Mouse (Mus musculus) lung, embryonic 14.5 days (tissue): ENCODE results near the gene Pdcd6. TPM values are rescaled to one million over a fixed set of nuclear protein-coding genes. Genes with fewer than 3 reads are reported as not detected.

Source experiments
- ATAC-seq: fragments of 200-750 bp; cut with Nextera tagmentation; 2 replicates; pipeline ENCODE4 v1.8.0; 2017; ENCODE audit warnings: mild to moderate bottlenecking, moderate TSS enrichment, moderate library complexity; ENCODE audit not compliant: insufficient read depth
- DNase-seq: peaks from one replicate; pipeline ENCODE4 v3.0.0-alpha.2; 2015
- H3K27ac ChIP-seq: fragments of 300-500 bp; sonication (generic); 2 replicates; pipeline ENCODE4 v1.5.1; 2014; ENCODE audit warnings: low read depth, mild to moderate bottlenecking, moderate library complexity
- H3K27me3 ChIP-seq: fragments of 300-500 bp; sonication (generic); 2 replicates; pipeline ENCODE4 v1.6.1; 2014; ENCODE audit warnings: low read length, control low read depth; ENCODE audit not compliant: insufficient read depth
- H3K36me3 ChIP-seq: fragments of 300-500 bp; sonication (generic); 2 replicates; pipeline ENCODE4 v1.6.1; 2014; ENCODE audit warnings: control low read depth; ENCODE audit not compliant: insufficient read depth
- H3K4me1 ChIP-seq: fragments of 300-500 bp; sonication (generic); 2 replicates; pipeline ENCODE4 v1.6.1; 2014; ENCODE audit warnings: antibody characterized with exemption, control low read depth; ENCODE audit not compliant: insufficient read depth
- H3K4me2 ChIP-seq: fragments of 300-500 bp; sonication (generic); 2 replicates; pipeline ENCODE4 v1.6.1; 2014; ENCODE audit warnings: mild to moderate bottlenecking
- H3K4me3 ChIP-seq: fragments of 300-500 bp; sonication (generic); 2 replicates; pipeline ENCODE4 v1.5.1; 2014; ENCODE audit warnings: low read depth, low read length
- H3K9ac ChIP-seq: fragments of 300-500 bp; sonication (generic); 2 replicates; pipeline ENCODE4 v1.6.1; 2014
- H3K9me3 ChIP-seq: fragments of 300-500 bp; sonication (generic); 2 replicates; pipeline ENCODE4 v1.6.1; 2016; ENCODE audit warnings: low read depth, low read length, control low read depth
- CTCF ChIP-seq: IDR thresholded peaks from 2 replicates; pipeline ENCODE4 v1.5.1; 2016; ENCODE audit warnings: antibody characterized with exemption, low read depth
- WGBS: fragments of 180-500 bp; shearing (Covaris S2); extraction: QIAGEN DNeasy Blood & Tissue Kit; methylation state at CpG from one replicate; pipeline ENCODE4 v1.1.7; 2014; 5-methylcytosine and 5-hydroxymethylcytosine counted together
- polyA plus RNA-seq: library from polyadenylated mRNA; unstranded; fragments of >200 nt; fragmentation: Nextera tagmentation; extraction: Ambion mirVana; gene quantifications from 2 replicates; pipeline ENCODE4 v1.2.1, GENCODE M21; 2014

The Pdcd6 gene
- polyA plus RNA-seq: 133 and 140 TPM in 2 replicates

DNA sequence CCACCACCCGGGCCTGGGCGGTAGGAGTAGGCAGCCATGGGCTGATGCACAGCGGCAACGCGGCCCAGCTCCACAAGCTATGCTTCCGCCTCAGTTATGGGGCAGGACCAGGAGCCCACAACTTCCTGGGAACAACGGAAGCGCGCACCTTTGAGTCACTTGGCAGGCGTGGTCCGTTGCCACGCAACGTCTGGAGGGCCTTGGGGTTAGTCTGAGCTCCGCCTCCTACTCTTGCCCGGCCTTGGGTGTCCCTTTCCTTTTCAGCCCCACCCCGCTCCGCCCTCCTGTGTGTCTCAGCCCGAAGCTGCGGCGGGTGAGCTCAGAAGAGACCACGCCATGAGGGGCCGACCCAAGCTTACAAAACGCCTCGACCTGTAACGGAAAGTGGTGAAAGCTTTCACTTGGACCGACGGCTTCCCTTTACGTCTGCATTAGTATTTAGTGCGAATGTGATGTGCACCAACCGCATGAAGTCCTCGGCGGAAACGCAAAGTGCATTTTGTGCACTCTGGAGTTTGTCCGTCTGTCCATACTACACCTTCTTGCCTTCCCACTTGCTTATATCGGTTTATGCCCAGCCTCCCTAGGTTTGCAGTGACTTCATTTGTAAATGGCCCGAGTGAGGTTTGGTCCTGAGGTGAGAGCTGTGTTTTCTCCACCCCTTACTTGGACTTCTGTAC, at the start of gene Pdcd6:
Pdcd6 (minus strand) TSS at position 411 of the 680 bp plus-strand sequence.
- Histone ChIP-seq H3K27ac (peak within 1 kb of the TSS; percentile 50; the same call in 1 of the 2 replicates), H3K9me3 (no peaks in the 10 kb centered on the region), H3K9ac (peak within 1 kb of the TSS; percentile 80), H3K4me3 (peak within 1 kb of the TSS; percentile 73), H3K4me1 (no peaks in the 10 kb centered on the region), H3K4me2 (peak within 1 kb of the TSS; percentile 73), H3K27me3 (no peaks in the 10 kb centered on the region), H3K36me3 (peaks cover 27% of the 10 kb centered on the region)
- peak; percentile 97 for DNase-seq
- WGBS: under 1% methylated on average over 36 of the region's 36 CpGs
- ATAC-seq: peak; percentile 100
- TF ChIP-seq CTCF: no peak

GRCm38 (mm10) chr13:74363859-74364235, 46.5 kb upstream of the Pdcd6 start, which contains the start of gene Lrrc14b:
Gene Lrrc14b (minus strand): TSS chr13:74364005.
- peak; percentile 61; the same call in 1 of the 2 replicates for ATAC-seq

DNA sequence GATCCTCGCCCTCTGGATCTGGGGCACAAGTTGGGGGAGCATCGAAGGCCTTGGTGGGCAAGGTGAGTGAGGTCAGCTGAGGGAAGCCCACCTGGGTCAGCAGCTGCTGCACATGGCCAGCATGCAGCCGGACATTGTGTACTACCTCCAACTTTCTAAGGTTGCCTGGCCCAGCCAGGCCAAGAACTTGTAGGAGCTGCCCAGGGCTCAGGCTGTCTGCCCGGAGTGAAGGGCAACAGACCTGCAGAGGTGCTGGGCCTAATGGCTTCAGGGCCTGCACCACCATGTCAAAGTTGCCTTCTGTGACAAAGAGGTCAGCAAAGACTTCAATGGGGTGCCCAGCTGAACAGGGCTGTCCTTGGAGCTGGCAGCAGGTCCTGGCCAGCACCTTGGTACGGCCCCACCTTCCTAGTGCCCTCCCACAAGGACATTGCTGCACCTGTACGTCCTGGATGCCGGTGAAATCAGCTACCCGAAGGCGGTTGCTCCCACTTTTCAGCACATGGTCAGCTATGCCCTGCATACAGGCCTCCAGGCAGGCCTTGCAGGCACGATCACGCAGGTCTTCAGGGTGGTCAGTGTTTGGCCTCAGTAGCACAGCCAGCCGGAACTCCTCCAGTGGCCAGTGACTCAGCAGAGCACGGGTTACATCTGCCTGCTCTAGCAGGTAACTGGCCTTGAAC, 45.9 kb upstream of the Pdcd6 start:
- DNase-seq (no peak), ATAC-seq (peak; percentile 51; the same call in 1 of the 2 replicates)

More at GRCm38 (mm10) chr13:74363859-74364235, 46.5 kb upstream of the Pdcd6 start, which contains the start of gene Lrrc14b:
- Histone ChIP-seq H3K36me3 (peaks cover 22% of the 10 kb centered on the region), H3K4me3 (no peak within 1 kb of the TSS), H3K27me3 (no peaks in the 10 kb centered on the region), H3K9ac (no peak within 1 kb of the TSS), H3K4me1 (no peaks in the 10 kb centered on the region), H3K9me3 (no peaks in the 10 kb centered on the region), H3K27ac (no peak within 1 kb of the TSS), H3K4me2 (no peak within 1 kb of the TSS)
- TF ChIP-seq CTCF: no peak
- WGBS: 56% methylated on average over 8 of the region's 8 CpGs
- DNase-seq: peak; percentile 47

DNA sequence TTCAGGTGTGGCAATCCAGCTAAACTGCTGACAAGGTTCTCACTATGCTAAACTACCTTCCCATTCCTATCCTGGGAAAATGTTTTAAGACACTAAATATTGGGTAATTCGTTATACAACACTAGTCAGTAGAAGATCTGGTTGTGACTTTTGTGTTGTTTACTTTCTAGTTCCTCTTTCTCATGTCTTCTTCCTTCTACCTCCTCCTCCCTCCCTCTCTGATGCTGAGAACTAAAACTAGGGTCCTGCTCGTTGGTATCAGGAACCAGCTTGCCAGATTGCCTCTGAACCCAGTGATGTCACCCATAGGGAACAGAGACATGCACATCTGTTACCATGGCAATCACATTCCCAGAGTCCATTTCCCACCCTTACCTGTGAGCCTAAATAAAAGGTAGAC, 44.8 kb upstream of the Pdcd6 start:
- Histone ChIP-seq H3K4me2 (no peak overlapping the region), H3K4me1 (no peaks in the 10 kb centered on the region), H3K4me3 (no peak overlapping the region), H3K9ac (no peak overlapping the region), H3K27ac (no peak overlapping the region), H3K36me3 (peaks cover 36% of the 10 kb centered on the region), H3K9me3 (no peaks in the 10 kb centered on the region), H3K27me3 (no peaks in the 10 kb centered on the region)
- no peak for TF ChIP-seq CTCF
- 75% methylated on average over 2 of the region's 2 CpGs for WGBS
- DNase-seq (no peak), ATAC-seq (no peak)

More for the DNA sequence above, 45.9 kb upstream of the Pdcd6 start:
- 86% methylated on average over 13 of the region's 13 CpGs for WGBS
- H3K4me3 ChIP-seq: no peak overlapping the region
- no peaks in the 10 kb centered on the region for H3K4me1 ChIP-seq
- no peaks in the 10 kb centered on the region for H3K9me3 ChIP-seq
- no peaks in the 10 kb centered on the region for H3K27me3 ChIP-seq
- TF ChIP-seq CTCF: no peak
- H3K4me2 ChIP-seq: no peak overlapping the region
- H3K9ac ChIP-seq: no peak overlapping the region
- peaks cover 27% of the 10 kb centered on the region for H3K36me3 ChIP-seq
- no peak overlapping the region for H3K27ac ChIP-seq

GRCm38 (mm10) chr13:74356491-74356890, 39.1 kb upstream of the Pdcd6 start:
- Histone ChIP-seq H3K4me2 (no peak overlapping the region), H3K27me3 (no peaks in the 10 kb centered on the region), H3K9ac (no peak overlapping the region), H3K36me3 (peaks cover 70% of the 10 kb centered on the region), H3K27ac (no peak overlapping the region), H3K9me3 (no peaks in the 10 kb centered on the region), H3K4me3 (no peak overlapping the region), H3K4me1 (no peaks in the 10 kb centered on the region)
- ATAC-seq (no peak), DNase-seq (no peak)
- TF ChIP-seq CTCF: no peak
- WGBS: 97% methylated on average over 13 of the region's 13 CpGs

- Histone ChIP-seq H3K27ac (peak overlapping the region; percentile 86; the same call in 1 of the 2 replicates), H3K4me3 (peak overlapping the region; percentile 80), H3K9me3 (no peaks in the 10 kb centered on the region), H3K9ac (peak overlapping the region; percentile 92), H3K4me1 (peaks cover 11% of the 10 kb centered on the region), H3K4me2 (peak overlapping the region; percentile 80), H3K36me3 (peaks cover 17% of the 10 kb centered on the region), H3K27me3 (no peaks in the 10 kb centered on the region)
- no peak for TF ChIP-seq CTCF
- DNase-seq (peak; percentile 64), ATAC-seq (peak; percentile 71; the same call in 1 of the 2 replicates)
- 2% methylated on average over 15 of the region's 15 CpGs for WGBS
Measured at GRCm38 (mm10) chr13:74350435-74350906, 33.1 kb upstream of the Pdcd6 start.
